Mouse (Mus musculus) thymus, postnatal 25 days (tissue): ENCODE data around the gene Cep131.

Experiments
- DNase-seq: peaks from one replicate; pipeline ENCODE4 v3.0.0; 2022

The Cep131 gene

DNA sequence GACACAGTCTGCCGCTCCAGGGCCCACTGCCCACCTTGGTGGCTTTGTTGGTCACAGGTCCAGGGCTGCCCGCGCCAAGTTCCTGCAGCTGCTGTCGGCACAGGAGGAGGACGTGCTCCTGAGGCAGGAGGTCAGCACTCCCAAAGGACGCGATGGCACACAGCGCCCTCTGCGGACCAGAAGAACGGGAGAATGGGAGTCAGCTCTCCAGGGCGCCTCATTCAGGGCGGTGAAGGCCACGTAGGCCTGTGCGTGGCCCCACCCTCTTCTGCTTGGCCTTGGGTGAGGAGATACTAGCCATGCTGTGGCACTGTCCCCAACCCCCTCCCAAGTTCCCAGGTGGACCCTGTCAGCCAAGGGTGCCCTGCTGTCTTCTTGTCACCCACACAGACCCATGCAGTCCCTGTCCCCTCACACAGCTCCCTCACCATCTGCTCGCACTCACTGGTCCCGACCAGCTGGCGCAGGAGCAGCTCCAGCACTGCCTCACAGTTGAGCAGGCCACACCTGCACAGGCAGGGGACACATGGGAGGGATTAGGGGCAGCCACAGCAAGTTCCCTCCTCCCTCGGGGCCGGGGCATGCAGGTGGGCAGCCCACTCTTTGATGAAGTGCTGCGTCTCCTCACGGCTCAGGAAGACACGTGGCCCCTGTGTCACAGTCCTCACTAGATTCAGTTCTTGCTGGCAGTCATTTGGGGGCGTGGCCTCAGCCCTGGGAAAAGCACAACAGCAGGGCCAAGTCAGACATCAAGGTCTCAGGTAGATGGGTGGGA, 6.4 kb upstream of the Cep131 start:
- DNase-seq: peak; percentile 48

DNA sequence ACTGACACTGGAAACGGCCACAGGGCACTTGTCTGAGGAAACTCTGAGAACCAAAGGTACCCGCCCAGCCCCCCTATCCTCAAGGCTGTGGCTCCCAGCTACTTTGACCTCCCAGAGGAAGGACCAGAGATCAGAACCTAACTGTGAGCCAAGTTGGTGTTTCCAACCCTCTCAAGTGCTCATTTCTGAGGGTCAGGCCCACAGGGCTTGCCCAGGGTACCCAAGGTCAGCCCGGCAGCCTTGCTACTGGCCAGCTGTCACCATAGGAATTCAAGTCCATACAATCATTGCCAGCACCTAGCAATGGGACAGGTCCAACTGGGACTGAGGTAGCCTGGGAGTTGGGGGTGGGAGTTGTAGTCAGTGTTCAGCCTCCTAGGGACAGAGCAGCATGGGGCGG, 4.0 kb upstream of the Cep131 start:
- DNase-seq: no peak

DNA sequence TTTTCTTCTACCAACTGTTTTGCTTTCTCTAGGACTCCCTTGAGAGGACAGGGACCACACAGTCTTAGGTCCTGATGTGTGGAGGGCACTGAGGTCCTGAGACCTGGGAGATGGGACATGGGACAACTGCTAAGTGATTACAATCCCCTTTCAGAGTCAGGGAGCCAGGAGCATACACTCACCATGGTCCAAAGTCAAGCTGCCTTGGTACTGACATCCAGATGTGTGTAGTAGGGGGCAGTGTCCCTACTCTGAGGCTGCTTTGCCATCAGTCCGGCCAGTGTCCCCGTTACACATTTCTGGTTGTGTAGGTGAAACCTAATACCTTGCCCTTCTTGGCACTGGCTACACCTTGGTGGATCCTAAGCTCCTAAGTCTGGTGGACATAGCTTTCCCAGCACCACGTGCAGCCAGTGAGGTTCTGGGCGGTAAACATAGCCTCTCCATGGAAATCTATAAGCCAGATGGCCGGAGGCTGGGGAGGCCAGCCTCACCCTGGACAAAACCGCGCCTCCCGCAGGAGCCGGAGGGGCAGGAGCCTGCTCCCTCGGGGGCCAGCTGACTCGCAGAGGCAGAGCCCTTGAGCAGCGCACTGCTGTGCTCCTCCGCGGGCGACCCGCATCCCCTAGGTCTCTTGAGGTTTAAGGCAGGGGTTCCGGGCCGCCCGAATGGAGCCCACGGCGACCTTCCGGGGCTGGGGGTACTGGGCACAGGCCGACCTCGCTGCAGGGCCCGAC, 568 bp downstream of the Cep131 start:
- DNase-seq: no peak

DNA sequence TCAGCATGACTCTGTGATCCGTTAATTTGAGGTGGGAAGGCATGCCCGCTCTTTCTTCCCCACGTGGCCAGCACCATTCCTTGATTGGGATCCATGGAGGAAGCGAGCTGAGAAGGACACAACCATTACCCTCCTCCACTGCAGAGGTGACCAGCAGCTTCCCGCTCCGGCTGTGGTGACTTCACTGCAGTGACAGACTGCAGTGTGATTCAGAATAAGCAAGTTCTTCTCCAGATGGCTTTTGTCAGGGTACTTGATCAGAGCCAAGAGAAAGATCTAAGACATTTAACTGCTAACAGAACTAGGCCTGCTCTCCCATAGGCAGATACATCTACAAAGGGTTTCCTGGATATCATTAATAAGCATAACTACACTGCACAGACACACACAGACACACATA, 6.3 kb downstream of the Cep131 start:
- DNase-seq: no peak

DNA sequence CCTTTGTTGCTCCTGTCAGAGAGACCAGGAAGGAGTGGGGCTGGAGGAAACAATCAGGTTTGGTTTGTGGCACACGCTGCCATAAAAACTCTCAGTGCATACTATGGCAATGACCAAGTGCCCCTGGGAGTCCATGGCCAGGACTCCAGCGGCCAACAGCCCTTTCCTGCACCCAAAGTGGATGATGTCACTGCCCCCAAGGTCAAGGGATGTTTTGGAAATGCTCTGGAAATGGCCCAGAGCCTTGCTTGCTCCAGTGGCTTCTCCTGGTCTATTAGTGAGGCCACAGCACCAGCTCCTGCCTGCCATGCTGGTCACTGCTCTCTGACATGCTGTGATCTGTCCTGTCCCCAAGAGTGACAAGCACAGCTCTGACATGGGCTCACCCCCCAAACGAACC, 10.4 kb downstream of the Cep131 start:
- no peak for DNase-seq

DNA sequence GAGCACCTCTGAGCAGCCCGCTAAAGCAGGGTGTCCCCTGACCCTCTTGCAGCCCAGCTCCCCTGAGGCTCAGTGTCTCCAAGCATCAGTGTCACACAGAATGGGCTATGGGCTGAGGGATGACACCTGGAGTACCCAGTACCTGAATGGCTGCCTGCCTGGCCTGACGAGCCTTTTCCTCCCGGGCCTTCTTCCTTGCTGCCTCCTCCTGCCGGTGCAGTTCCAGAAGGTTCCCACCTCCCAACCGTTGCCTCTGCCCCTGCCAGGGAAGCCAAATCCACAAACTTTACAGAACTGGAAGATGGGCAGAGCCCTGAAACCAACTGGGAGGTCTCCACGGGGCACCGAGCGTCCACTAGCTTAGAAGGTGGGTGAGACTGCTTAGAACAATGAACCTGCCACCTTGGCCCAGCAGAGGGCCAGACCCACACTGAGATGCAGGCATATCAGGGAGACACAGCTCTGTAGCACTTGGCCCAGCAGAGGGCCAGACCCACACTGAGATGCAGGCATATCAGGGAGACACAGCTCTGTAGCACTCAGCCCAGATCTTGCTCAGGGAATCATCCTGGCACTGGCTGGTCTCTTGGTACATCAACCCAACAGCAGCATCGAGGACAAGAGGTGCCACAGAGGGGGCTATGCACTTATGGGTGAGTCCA, 13.5 kb downstream of the Cep131 start:
- DNase-seq: no peak

DNA sequence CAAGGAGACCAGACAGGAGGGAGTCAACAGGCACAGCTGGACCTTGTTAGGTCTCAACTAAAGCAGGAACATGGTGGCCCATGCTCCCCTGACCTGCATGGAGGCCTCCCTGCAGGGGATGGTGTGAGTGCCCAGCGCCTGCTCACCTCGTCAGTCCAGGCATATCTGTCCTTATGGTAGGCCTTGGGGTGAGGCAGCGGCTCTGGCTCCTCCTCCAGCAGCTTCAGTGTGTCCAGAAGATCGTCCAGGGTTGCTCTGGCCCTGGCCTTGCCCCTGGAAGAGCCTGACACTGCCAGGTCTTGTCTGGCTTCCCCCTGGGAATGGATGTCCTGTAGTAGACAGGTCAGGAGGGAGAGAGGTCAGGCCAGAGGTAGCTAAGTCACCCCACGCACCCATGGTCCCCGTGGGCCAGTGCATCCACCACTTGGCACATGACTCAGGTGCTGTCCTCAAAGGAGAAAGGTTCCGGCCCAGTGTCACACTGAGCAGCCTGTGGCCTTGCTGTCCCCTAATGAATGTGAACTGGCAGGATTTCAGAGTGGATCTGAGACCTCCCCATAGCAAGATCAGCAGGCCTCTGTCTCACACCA, 14.8 kb downstream of the Cep131 start:
- no peak for DNase-seq

DNA sequence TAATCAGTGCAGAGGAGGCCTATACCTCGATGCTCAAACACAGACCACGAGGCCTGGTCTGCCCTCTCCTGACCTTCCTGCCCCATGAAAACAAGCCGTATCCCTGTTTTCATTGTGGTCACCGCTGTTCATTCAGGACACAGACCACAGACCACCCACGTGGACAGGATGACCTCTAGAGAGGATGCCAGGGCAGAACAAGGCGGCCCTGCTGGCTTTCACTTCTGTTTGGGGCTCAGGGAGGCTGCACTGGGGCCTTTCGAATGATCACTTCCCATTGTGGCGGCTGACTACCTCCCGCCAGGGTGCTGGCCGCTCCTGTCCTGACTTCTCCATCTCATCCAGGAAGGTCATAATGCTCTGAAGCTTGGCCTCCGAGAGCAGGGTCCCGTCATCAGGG, 15.6 kb downstream of the Cep131 start:
- DNase-seq: no peak

DNA sequence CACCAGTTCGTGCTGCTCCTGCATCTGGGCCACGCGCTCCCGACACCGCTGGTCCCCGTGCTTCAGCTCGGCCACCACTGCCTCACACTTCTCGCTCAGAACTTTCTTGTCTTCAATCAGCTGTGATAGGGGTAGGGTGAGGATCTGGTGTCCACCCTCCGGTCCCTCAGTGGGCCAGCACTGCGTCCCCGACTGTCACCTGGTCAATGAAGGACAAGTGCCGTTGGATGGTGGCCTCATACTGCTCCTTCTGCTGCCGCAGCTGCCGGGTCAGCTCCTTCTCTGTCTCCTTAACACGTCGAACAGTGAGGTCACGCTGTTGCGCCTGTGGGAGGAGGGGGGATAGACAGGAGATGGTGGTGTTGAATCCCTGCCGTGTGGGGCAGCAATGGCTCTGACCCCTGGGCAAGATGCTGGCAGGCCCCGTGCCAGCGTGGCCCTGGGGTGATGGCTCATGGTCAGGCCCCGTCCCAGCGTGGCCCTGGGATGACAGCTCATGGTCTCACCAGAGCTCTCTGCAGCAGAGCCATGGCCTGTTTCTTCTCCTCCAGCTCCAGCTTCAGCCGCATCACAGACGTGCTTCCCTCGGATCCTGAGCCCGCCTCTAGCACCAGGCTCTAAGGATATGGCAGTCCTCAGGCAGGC, 16.2 kb downstream of the Cep131 start:
- no peak for DNase-seq

DNA sequence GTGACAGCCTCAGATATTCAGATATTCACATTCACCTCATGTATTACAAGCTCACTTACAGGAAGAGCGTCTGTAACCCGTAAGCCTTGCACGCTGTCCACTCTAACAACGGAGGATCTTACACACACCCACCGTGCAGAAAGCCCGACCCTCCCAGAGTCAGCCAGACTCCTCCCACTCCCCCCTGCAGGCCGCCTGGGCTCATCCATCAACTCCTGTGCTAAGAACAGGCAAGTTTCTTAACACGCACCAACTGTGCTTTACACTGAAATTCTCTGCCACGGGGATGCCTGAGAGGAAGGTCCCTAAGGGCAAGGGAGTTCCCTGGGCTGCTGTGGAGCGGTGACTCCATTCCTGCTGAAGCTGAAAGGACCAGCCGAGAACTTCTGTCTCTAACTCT, 17.4 kb downstream of the Cep131 start:
- no peak for DNase-seq

DNA sequence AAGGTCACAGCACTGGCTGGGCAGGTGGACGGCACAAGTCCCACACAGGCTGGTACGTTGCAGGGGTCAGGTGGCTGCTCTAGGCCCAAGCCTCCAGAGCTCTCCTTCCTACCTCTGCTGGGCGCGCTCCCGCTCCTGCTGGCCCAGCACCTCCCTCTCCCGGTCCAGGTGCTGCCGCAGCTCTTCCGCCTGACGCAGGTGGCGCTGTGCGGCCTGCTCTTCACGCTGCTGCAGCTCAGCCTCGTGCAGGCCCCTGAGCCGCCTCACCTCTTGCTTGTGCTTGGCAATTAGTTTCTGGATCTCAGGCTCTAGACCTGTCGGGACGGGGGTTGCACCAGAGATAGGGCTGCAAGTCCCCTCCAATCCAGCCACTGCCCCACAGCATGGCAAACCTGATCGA, 18.8 kb downstream of the Cep131 start:
- DNase-seq: no peak

DNA sequence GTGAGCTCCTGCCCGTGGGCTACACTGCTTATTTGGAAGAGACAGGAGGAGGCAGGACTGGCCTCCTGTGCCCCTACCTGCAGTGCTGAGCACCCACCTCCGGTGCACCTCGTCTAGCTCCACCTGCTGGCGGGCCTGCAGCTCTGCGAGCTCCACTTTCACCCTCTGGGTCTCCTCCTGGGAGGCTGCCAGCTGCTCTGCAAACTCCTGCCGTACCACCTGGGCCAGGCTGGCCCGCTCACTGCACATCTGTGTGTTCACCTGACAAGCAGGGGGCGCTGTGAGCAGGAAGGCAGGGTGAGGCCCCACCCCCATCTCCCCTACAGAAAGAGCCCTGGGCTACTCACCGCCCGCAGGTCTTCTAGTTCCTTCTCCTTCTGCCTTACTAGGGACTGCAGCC, 21.3 kb downstream of the Cep131 start:
- peak; percentile 63 for DNase-seq

DNA sequence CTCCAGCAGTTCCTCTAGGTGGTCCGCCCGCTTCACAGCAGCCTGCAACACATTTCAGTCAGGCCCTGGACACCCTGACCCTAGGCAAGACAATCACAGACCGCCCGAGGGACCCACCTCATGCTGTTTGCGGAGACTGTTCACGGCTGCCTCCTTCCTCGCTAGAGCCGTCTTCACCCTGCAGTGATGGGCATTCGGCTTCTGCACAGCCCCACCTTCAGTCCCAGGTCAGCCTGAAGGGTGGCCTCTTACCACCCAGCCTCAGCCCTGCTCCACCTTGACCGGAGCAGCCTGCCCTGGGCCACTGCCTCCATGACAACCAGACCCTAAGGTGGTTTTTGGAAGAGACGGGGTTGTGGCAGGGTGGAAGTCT, 22.0 kb downstream of the Cep131 start:
- no peak for DNase-seq

DNA sequence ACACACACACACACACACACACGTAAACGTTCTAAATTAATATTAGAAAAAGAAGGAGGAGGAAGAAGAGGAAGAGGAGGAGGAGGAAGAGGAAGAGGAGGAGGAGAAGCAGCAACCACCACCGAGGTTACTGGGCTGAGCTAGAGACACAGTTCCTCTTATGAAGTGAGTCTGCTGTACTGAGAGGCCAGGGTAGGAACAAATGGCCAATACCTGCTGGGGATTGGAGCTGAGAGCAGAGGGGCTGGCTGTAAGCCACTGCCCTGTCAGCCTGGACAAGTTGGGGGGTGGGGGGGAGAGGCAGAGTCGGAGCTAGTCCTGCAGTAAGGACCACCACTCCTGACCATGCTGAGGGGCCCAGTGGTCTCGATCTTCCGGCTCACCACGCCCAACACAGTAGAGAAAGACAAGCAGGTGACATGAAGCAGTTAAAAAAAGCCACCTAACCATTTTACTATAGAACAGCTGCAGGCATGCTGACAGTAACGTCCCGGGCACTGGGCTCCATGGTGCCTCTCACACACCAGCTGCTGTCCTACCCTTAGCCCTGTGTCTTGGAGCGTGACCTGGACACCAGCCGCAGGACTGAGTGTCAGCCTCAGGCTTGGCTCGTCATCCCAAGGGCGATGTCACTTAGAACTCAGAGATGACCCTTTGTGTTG, 22.5 kb downstream of the Cep131 start:
- DNase-seq: no peak

DNA sequence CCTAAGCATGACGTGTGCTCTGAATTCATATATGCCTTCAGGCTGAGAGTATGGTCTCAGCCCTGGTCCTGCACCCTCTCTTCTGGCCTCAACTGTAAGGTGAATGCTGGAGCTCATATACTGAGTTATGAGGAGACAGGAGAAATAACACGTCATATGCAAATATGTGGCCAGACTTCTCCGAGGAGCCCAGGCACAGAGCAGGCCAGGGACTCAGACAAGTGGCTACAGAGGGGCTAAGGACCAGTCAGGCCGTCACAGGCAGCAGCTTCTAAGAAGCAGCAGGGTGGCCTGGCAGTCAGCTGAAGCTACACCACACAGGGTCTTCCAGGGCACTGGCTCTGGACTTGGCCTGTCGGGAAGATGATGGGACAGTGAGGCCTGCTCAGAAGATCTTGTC, 23.3 kb downstream of the Cep131 start:
- no peak for DNase-seq

DNA sequence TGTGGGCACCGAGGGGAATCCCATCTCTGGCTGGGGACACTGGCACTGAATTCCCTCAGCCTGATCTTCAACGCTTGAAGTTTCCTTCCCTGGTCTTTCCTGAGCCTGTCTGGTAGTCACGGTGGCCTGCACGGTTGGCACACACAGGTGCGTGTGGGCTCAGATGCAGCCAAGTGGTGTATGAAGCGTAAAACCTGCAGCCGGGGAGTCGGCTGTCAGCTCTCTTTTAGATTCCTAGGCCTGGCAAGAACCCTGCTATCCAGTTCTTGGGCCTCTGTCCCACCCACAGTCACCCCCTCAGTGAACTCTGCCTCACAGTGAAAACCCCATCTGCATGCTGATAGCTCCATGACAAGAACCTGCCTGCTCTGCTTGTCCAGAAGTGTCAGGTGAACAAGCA, 26.0 kb downstream of the Cep131 start:
- DNase-seq: no peak

DNA sequence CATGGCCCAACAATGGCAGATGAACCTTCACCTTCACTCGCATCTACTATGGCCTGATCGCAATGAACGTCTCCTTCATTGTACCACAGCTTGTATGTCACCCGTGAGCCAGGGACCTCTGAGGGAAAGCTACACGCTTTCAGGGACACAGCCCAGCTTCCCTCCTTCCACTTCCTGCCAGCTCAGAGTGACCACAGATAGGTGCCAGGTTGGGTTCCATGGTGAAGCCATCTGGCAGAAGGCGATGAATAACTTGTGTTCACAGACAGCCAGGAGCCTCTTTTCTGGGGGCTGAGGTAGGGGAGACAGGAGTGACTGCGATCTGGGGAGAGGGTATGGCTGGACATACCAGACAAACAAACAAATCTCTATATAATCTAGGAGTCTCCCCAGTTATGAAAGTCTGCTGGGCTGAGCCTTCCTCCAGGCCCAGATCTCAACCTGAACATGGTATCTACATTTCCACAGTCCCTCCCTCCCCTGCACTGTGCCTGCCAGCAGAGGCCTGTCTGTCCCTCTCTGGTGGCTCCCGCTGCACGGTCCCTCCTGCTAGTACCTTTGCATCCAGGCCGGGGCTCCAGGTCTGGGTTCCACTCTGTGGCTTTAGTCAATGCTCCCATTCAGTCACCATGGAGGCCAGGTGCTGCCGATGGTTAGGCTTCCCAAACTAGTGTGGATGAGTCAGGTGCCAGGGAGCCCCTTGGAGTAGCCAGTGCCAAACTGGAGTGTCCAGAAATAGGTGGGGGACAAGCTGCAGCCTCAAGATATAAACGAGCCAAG, 30.5 kb downstream of the Cep131 start:
- no peak for DNase-seq

DNA sequence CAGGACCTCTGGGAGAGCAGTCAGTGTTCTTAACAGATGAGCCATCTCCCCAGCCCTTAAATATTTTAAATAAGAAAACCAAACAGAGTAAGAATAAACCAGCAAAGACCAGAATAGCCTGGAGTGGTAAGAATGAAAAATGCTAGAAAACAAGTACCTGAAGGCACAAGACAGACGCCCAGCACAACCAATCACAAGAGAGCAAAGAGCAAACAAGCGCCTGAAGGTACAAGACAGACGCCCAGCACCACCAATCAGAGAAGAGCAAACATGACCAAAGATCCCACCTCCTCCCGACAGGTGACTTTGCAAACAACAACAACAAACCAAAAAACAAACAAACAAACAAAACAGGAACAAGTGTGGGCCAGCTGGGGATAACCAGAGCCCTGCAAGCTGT, 32.8 kb downstream of the Cep131 start:
- no peak for DNase-seq

DNA sequence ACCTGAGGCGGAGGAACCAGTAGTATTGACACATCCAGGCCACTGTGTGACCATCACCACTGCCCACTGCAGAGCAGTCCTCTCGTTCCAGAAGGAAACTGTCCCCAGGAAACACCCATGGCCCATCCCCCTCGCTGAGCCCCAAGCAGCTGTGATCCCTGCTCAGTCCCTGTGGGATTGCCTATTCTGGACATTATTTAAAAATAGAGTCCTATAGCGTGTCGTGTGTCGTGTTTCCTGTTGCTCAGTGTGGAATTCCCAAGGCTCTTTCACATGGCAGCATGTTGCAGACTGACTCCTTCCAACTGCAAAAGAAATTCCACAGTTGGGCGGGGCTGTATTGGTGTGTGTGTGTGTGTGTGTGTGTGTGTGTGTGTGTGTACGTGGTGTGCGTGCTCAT, 34.4 kb downstream of the Cep131 start:
- DNase-seq: no peak

DNA sequence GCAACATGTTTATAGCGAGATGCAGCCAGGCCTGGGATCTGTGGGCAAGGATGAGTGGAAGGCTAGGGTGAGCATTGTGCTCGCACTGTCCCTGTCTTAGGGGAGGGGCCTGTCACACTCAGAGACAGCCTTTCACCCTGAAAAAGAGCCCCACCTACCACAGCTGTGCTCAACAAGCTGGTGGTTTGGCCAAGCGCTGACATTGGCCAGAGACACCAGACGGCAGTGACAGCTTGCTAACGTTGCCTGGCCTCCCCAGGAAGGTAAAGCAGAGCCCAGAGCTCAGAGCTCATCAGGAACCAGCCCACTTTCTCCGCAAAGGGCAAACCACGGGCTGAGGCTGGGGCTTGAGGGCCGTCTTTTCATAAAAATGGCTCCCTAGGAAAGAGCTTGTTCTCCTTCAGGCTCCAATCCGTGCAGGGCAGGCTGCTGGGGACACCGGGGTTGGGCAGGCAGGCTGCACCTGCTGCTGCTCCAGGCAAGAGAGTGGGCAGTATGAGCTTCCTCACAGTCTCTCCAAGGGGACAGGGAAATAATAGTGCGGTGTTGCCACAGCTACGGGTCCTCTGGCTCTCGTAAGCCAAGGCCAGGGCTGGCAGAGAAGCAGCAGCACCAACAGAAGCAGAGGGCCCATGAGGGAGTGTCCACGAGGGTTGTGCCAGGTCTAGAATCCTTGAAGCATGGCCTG, 35.4 kb downstream of the Cep131 start:
- no peak for DNase-seq

DNA sequence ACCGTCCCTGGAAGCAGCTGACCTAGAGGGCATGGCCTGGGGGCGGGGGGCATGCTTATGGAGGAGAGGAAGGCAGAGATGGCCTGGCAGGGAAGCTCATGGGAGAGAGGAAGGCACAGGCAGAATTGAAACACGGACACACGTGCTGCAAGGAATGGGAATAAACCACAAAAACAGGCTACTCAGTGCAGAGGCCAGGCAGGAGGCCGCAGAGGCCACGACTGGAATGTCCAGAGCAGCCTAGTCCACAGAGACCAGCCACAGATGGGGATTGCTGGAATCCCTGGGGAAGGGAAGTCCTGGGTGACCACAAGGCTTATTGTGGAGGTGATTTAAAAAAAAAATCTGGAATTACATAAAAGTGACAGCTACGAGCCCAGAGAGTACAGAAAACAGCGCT, 37.6 kb downstream of the Cep131 start:
- no peak for DNase-seq

DNA sequence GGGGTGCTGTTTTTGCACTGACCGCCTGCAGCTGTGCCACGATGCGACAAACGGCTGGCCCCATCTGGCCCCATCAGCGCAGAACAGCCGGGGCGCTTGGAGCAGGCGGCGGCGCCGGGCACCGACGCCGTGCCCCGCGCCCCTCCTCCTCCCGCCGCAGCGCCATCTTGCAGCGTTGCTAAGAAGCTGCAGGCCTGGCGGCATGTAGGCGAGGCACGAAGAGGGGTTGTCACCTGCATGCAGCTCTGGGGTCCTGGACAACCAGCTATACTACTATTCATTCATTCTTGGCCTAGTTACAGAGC, 38.4 kb downstream of the Cep131 start:
- no peak for DNase-seq
